8 mouse cellular contexts compared by ENCODE assay signal in the genomic region with DNA sequence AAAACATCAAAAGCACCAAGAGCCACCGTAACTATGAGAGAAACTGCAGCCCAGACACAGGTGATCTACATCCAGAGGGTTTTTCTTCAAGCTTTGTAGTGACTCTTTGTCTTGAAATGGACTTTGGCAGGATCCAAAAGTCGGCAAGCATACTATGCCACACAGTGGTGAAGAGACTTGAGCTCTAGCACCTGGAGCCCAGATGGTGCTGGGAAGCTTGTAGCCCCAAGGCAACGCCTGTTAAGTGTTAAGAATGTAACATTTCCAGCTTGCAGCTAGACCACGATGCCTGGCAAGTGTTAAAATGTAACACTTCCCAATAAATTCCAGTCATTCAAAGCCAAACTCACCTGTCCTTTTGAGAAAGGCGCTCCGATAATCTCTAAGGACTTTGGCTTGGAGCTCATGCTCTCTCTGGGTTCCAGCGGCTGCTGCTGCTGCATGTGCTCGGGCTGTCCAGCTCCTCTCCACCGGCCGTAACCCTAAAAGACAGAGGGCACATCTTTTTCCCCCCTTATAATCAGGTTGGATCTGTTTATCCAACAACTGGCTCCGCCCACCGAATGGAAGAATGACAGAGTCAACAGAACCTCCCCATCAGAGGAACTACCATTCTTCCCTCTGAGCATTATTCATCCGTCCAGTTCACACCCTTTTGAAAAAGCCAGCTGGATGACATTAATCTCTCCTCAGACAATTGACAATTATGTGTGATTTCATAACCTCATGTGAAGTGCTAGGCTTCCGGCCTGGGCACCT. TPM values are rescaled to one million over a fixed set of nuclear protein-coding genes. Genes with fewer than 3 reads are reported as not detected.
DNase-seq lines count a peak whose midpoint lies in the region; ATAC-seq and TF ChIP-seq lines count a peak whose summit lies in the region.

TSS of gene Arg1 (minus strand) at position 523 of the 759 bp plus-strand sequence.

- no peak for TF ChIP-seq CTCF in kidney, postnatal 0 days (IDR thresholded peaks at IDR 0.05; ENCODE audit: low read depth)

- no peaks in the 10 kb centered on the region for H3K36me3 ChIP-seq in kidney, postnatal 0 days (ENCODE audit: insufficient read depth, low read length)
- no peaks in the 10 kb centered on the region for H3K36me3 ChIP-seq in intestine, embryonic 16.5 days (ENCODE audit: control insufficient read depth, insufficient read depth, low read length)
- H3K36me3 ChIP-seq in neural tube, embryonic 13.5 days: no peaks in the 10 kb centered on the region

- H3K4me3 ChIP-seq in kidney, postnatal 0 days (replicated peaks; ENCODE audit: low read depth, low read length): no peak within 1 kb of the TSS
- H3K4me3 ChIP-seq in intestine, embryonic 16.5 days (ENCODE audit: low read length): peak within 1 kb of the TSS; percentile 16
- no peak within 1 kb of the TSS for H3K4me3 ChIP-seq in neural tube, embryonic 13.5 days

- ATAC-seq in kidney, postnatal 0 days (replicated peaks; ENCODE audit: low FRiP score, low read depth): no peak; the same call in 1 of the 2 replicates
- peak; percentile 81 for ATAC-seq in intestine, embryonic 16.5 days
- ATAC-seq in neural tube, embryonic 13.5 days (ENCODE audit: low read depth): peak; percentile 68

- peak; percentile 37 for DNase-seq in kidney, postnatal 0 days (ENCODE audit: low spot score)
- no peak for DNase-seq in kidney, adult 9 months
- peak; percentile 63 for DNase-seq in embryo, embryonic 9.5 days (ENCODE audit: extremely low spot score)
- DNase-seq in ovary, adult 18-20 months (ENCODE audit: low spot score): no peak
- no peak for DNase-seq in right cerebral cortex, adult 18-20 months
- DNase-seq in spleen, postnatal 14 days (ENCODE audit: low spot score in 2 of 2): no peak

- H3K27ac ChIP-seq in kidney, postnatal 0 days: no peak within 1 kb of the TSS
- no peak within 1 kb of the TSS for H3K27ac ChIP-seq in intestine, embryonic 16.5 days (ENCODE audit: low read length)
- no peak within 1 kb of the TSS for H3K27ac ChIP-seq in neural tube, embryonic 13.5 days (replicated peaks)

- 19% methylated on average over 14 of the region's 14 CpGs for whole genome bisulfite sequencing in kidney, postnatal 0 days
- WGBS in intestine, embryonic 16.5 days: 22% methylated on average over 14 of the region's 14 CpGs
- 37% methylated on average over 14 of the region's 14 CpGs for WGBS in neural tube, embryonic 13.5 days

- H3K4me1 ChIP-seq in kidney, postnatal 0 days (replicated peaks; ENCODE audit: insufficient read depth, low read length): peaks cover 7% of the 10 kb centered on the region
- H3K4me1 ChIP-seq in intestine, embryonic 16.5 days (ENCODE audit: control insufficient read depth, insufficient read depth, low read length): peaks cover 13% of the 10 kb centered on the region
- peaks cover 20% of the 10 kb centered on the region for H3K4me1 ChIP-seq in neural tube, embryonic 13.5 days (replicated peaks)

- peak within 1 kb of the TSS; percentile 44 for H3K4me2 ChIP-seq in kidney, postnatal 0 days (ENCODE audit: low read length)
- peak within 1 kb of the TSS; percentile 40 for H3K4me2 ChIP-seq in intestine, embryonic 16.5 days (ENCODE audit: low read depth, low read length)
- peak within 1 kb of the TSS; percentile 18; the same call in 1 of the 2 replicates for H3K4me2 ChIP-seq in neural tube, embryonic 13.5 days

- H3K9ac ChIP-seq in kidney, postnatal 0 days (ENCODE audit: low read depth, low read length): 0 out of 2 replicates have a peak within 1 kb of the TSS, but pooled peaks have one; percentile 13
- H3K9ac ChIP-seq in intestine, embryonic 16.5 days (ENCODE audit: low read depth, low read length): 0 out of 2 replicates have a peak within 1 kb of the TSS, but pooled peaks have one; percentile 4
- H3K9ac ChIP-seq in neural tube, embryonic 13.5 days: peak within 1 kb of the TSS; percentile 22

- H3K27me3 ChIP-seq in kidney, postnatal 0 days (ENCODE audit: insufficient read depth, low read length): no peaks in the 10 kb centered on the region
- no peaks in the 10 kb centered on the region for H3K27me3 ChIP-seq in intestine, embryonic 16.5 days (replicated peaks; ENCODE audit: control insufficient read depth, insufficient read depth, low read length)
- H3K27me3 ChIP-seq in neural tube, embryonic 13.5 days: no peaks in the 10 kb centered on the region

- H3K9me3 ChIP-seq in kidney, postnatal 0 days (replicated peaks; ENCODE audit: low read length): no peaks in the 10 kb centered on the region
- no peaks in the 10 kb centered on the region for H3K9me3 ChIP-seq in intestine, embryonic 16.5 days (ENCODE audit: control insufficient read depth, low read length)
- H3K9me3 ChIP-seq in neural tube, embryonic 13.5 days: no peaks in the 10 kb centered on the region

RNA-seq across cellular contexts. Expression of gene Arg1, which starts in this region (rescaled TPM):
- polyA plus RNA-seq in kidney, postnatal 0 days (2015; fragmentation: Nextera tagmentation; extraction: Ambion mirVana): 1.6 and 2.0 TPM in 2 replicates
- polyA plus RNA-seq in intestine, embryonic 16.5 days (2015; fragmentation: Nextera tagmentation; extraction: Ambion mirVana): 4.9 and 5.9 TPM in 2 replicates
- polyA plus RNA-seq in neural tube, embryonic 13.5 days (2015; fragmentation: Nextera tagmentation; extraction: Ambion mirVana): 5.2 and 7.3 TPM in 2 replicates

Comparison
In these comparisons a context has a peak if more than half of its experiments do, and no peak if none do; other contexts are left out.
1. DNase-seq: peak in kidney, postnatal 0 days (single experiment) and embryo, embryonic 9.5 days (single experiment); none in kidney, adult 9 months (single experiment), ovary, adult 18-20 months (single experiment), right cerebral cortex, adult 18-20 months (single experiment) and spleen, postnatal 14 days (0 of 2).
2. Peak in every context shown above with its lines, with median percentiles within 50 percentile points of each other: H3K4me2 ChIP-seq and H3K9ac ChIP-seq.